Mouse (Mus musculus): ENCODE results near the gene Inf2.

GRCm38 (mm10) chr12:112581113-112581512 lies 7.5 kb upstream of the Inf2 start:
- TF ChIP-seq POLR2A (IDR thresholded peaks at IDR 0.05; ENCODE audit: low read depth, low read length) (no peak), CTCF (IDR thresholded peaks at IDR 0.05; ENCODE audit: extremely low read depth, insufficient read depth, insufficient read length, insufficient replicate concordance) (no peak)
